Mouse (Mus musculus) embryonic fibroblast, embryonic 13.5 days (primary cell): ENCODE results near the gene Otulinl. TPM values are rescaled to one million over a fixed set of nuclear protein-coding genes. Genes with fewer than 3 reads are reported as not detected.

ENCODE experiments used
- H3K27ac ChIP-seq: 2 replicates; pipeline ENCODE4 v1.5.1; 2012; ENCODE audit warnings: low read length, control low read depth, inconsistent platforms; ENCODE audit not compliant: insufficient read depth
- H3K4me1 ChIP-seq: 2 replicates; pipeline ENCODE4 v1.6.1; 2011; ENCODE audit warnings: low read length; ENCODE audit not compliant: control insufficient read depth, insufficient read depth
- H3K4me3 ChIP-seq: 2 replicates; pipeline ENCODE4 v1.5.1; 2011; ENCODE audit warnings: mild to moderate bottlenecking, control low read depth, low read length; ENCODE audit not compliant: insufficient read depth
- CTCF ChIP-seq: IDR thresholded peaks from 2 replicates; pipeline ENCODE4 v1.5.1; 2011; ENCODE audit warnings: mild to moderate bottlenecking, control low read depth, low read length, moderate library complexity, borderline replicate concordance; ENCODE audit not compliant: insufficient read depth
- POLR2A ChIP-seq: IDR thresholded peaks from 2 replicates; pipeline ENCODE4 v1.6.1; 2011; ENCODE audit warnings: low read depth, mild to moderate bottlenecking, control low read depth, low read length, moderate library complexity
- polyA plus RNA-seq: library from polyadenylated mRNA; stranded (reverse); fragments of >200 nt; gene quantifications from 2 replicates; pipeline ENCODE4 v1.2.4, GENCODE M21; 2011; ENCODE audit warnings: low read depth; ENCODE audit not compliant: missing spikeins, insufficient read length

Gene Otulinl
- polyA plus RNA-seq, 1 experiment: 15.6 TPM

GRCm38 (mm10) chr15:27633941-27634900 is 47.2 kb downstream of the Otulinl start:
- H3K4me3 ChIP-seq: no peak overlapping the region
- TF ChIP-seq POLR2A (no peak), CTCF (no peak)
- H3K4me1 ChIP-seq: 0 out of 2 replicates have a peak, but pooled peaks cover 3% of the 10 kb centered on the region
- H3K27ac ChIP-seq: no peak overlapping the region

- TF ChIP-seq POLR2A (peak; percentile 93), CTCF (no peak)
- Histone ChIP-seq H3K27ac (peak within 1 kb of the TSS; percentile 49), H3K4me1 (peaks cover 6% of the 10 kb centered on the region), H3K4me3 (peak within 1 kb of the TSS; percentile 92)
Observed at GRCm38 (mm10) chr15:27630601-27631383, 50.6 kb downstream of the Otulinl start, which contains the start of gene Otulin. Gene Otulin, minus strand, starts transcription at chr15:27630693.

- Histone ChIP-seq H3K4me1 (peaks cover 6% of the 10 kb centered on the region), H3K4me3 (peak overlapping the region; percentile 92), H3K27ac (no peak overlapping the region)
- no peak for TF ChIP-seq CTCF
- no peak for TF ChIP-seq POLR2A
Observed at GRCm38 (mm10) chr15:27629800-27630600, 51.4 kb downstream of the Otulinl start.

- Histone ChIP-seq H3K27ac (no peak overlapping the region), H3K4me3 (peak overlapping the region; percentile 92), H3K4me1 (peaks cover 6% of the 10 kb centered on the region)
- TF ChIP-seq CTCF (no peak), POLR2A (no peak)
Observed at GRCm38 (mm10) chr15:27629046-27629445, 52.3 kb downstream of the Otulinl start.

GRCm38 (mm10) chr15:27627794-27628193 is 53.6 kb downstream of the Otulinl start:
- Histone ChIP-seq H3K27ac (no peak overlapping the region), H3K4me3 (no peak overlapping the region), H3K4me1 (peaks cover 6% of the 10 kb centered on the region)
- TF ChIP-seq POLR2A (no peak), CTCF (no peak)

GRCm38 (mm10) chr15:27626314-27626713 is 55.1 kb downstream of the Otulinl start:
- no peak overlapping the region for H3K27ac ChIP-seq
- TF ChIP-seq POLR2A (no peak), CTCF (no peak)

GRCm38 (mm10) chr15:27625890-27626255 is 55.5 kb downstream of the Otulinl start:
- Histone ChIP-seq H3K4me3 (no peak overlapping the region), H3K27ac (no peak overlapping the region), H3K4me1 (peaks cover 6% of the 10 kb centered on the region)
- no peak for TF ChIP-seq POLR2A

More at GRCm38 (mm10) chr15:27626314-27626713, 55.1 kb downstream of the Otulinl start:
- Histone ChIP-seq H3K4me3 (no peak overlapping the region), H3K4me1 (peaks cover 6% of the 10 kb centered on the region)

GRCm38 (mm10) chr15:27625014-27625889 is 56.1 kb downstream of the Otulinl start:
- Histone ChIP-seq H3K4me3 (no peak overlapping the region), H3K27ac (no peak overlapping the region), H3K4me1 (peaks cover 6% of the 10 kb centered on the region)
- no peak for TF ChIP-seq CTCF
- no peak for TF ChIP-seq POLR2A
